Mouse (Mus musculus) spleen, postnatal 36 days (tissue): ENCODE measurements around the gene Arhgdia.
A peak's percentile ranks its signal among the peaks of the same experiment; 100 is the strongest.
"Not testable (repeated sequence)": the region's sequence is repeated elsewhere in the genome, so short reads cannot be mapped to it uniquely, and the experiment has no call there.

Experiments used
- DNase-seq, 2 experiments: peaks; one replicate each; pipeline ENCODE4 v3.0.0; 2022; ENCODE audit warnings: low spot score in 2 of 2, mixed read lengths in 1 of 2

The Arhgdia gene

DNA sequence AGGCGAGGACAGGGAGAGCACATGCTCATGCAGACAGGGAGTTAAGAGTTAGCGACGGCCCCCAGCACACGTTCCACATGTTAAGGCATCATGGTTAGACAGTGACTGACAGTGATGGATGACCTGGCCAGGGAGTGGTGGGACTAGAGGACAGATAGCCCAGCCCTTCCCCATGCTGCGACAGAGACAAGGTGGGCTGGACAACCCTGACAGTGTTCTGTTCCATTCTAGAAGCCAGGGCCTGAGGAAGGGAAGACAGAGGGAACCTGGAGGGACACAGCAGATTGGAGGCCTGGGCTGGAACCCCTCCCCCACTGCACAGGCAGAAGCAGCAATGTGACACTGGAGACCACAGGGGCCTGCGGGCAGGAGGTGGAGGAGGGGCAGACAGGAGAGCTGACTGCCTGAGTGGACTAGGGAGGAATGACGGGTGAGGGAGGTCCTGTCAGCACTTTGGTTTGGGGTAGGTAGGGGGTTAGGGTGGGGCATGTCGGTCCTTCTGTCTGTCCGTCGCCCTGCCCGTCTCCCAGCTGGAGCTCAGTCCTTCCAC is 2.7 kb downstream of the Arhgdia start:
- no peak for DNase-seq

DNA sequence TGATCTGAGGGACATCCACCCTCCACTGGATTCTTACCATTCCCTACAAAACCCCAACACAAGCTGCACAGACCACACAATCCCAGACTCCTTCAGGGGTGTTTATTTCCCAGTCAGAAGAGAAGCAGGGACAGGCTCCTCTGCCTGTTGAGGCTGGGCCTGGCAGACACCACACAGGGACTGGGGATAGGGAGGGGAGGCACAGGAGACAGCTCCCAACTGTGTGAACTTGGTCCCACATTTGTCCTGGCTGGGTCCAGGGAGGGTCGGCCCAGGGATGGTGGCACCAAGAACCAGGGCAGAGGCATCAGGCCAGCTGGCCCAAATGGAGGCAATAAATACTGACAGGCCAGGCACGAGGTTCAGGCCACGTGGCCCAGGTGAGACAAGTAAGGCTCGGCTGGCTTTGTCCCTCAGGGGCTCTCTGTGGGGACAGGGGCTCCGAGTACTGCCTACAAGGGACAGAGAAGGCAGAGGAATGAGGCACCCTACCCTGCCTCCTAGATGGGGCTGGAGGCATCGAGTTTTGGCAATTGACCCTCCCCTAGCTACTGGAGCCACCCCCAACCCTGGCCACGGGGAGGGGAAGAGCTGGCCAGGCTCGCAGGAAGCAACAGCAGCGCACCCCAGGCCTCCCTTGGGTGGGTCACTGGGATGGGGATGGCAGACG is 3.3 kb downstream of the Arhgdia start:
- DNase-seq, result no peak

DNA sequence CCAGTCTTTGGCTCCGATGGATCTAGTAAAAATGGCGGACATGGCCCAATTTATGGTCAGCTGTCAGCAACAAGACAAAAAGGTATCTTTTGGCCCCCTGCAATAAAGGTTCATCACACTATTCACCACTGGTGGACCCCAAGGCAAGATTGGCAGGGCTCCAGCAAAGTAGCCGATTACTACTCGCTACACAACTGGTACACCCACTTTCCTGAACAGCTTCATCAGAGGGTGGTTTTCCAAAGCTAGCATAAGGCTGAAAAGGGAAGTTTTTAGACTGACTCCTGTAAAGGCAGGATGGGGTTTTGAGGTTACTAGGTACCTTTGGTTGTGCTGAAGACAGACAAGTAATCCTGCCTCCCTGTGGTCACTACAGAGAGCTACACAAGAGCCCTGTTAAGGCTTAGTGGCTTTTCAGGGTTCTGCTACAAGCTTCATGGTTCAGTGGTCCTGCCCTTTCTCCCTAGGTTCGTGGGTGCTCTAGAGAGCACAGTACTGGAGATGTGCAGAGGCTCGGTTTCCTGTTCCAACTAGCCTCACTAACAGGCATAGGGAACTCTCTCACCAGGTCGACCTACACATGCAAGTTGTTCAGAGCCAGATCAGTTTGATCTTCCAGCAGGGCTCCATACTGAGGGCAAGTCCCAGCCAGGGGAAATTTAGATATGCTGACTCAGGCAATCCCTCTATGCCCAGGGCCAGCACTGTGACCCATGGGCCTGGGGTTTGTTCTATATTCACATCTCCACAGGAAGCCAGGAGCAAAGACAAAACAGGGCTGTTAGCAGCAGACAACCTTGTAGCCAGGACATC is 4.0 kb downstream of the Arhgdia start:
- peak; percentile 17 to 25 for DNase-seq

DNA sequence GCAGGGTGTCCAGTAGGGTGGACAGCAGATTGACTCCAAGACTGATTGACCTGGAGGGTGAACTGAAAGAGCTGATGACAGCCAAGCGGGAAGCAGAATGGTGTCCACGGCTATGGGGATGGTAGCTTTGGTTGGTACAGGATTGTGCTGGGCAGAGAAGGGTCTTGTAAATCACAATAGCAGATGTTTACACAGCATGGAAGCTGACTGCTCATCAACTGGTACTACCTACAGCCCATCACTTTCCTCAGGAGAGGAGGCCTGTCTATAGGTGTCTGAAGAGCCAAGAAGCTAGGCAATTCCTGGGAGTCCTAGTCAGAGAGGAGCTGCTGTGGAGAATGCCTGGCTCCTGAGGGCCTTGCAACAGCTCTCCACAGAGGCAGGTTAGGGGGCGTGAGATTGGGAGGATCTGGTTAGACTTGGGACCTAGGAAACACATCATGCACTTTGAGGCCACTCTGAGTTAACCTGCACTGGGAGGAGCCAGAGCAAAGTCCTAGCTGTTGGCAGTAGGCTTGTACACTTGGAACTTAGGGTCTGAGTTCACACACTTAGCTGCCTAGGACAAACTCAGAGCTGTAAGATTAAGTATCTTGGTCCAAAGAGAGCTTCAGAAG is 5.0 kb downstream of the Arhgdia start:
- no peak for DNase-seq

DNA sequence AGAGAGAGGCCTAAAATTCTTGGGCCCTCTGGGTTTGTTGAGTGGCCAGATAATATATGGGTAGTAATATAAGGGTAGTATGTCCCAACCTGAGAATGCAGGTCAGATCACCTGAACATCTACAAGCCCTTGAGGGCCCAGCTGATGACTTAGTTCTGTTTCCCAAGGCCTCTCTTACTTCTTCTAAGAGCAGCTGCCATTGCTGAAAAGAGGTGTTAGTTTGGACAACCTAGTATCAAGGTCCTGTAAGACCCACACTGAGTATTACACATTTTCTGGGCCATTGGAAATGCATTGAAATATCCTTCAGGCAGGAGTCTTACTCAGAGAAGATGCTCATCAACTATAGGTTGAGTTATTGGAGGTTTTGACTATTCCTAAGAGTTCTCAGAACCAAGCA is 5.5 kb downstream of the Arhgdia start:
- DNase-seq, result no peak

DNA sequence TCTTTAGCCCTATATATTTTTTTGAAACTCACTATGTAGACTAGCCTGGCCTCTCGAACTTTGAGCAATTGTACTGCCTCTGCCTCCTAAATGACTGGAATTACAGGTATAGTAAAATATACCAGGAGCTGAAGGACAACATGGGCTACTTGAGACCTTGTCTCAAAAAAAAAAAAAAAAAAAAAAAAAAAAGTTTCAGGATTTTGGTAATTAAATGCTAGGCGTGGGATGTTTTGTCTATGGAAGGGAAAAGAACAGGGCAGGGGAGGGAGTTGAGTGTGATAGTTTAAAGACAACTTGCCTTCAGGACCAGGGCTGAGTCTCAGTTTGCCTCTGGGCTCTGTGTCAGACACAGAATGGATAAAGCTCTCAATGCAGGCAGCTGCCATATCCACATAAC is 6.4 kb downstream of the Arhgdia start:
- no peak for DNase-seq

DNA sequence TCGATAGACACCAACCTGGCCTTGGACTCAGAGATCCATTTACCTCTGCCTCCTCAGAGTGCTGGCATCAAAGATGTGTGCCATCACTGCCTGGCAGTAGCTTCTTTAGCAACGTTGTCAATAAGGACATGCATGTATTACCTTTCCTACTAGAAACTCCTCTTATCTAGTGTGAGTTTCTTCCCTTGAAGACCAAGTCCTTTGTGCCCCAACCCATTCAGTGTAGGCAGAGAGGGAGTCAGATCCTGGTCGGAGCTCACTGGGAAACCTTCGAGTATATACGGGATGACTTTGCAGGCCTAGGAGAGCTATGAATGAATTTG is 7.2 kb downstream of the Arhgdia start:
- DNase-seq, result no peak

DNA sequence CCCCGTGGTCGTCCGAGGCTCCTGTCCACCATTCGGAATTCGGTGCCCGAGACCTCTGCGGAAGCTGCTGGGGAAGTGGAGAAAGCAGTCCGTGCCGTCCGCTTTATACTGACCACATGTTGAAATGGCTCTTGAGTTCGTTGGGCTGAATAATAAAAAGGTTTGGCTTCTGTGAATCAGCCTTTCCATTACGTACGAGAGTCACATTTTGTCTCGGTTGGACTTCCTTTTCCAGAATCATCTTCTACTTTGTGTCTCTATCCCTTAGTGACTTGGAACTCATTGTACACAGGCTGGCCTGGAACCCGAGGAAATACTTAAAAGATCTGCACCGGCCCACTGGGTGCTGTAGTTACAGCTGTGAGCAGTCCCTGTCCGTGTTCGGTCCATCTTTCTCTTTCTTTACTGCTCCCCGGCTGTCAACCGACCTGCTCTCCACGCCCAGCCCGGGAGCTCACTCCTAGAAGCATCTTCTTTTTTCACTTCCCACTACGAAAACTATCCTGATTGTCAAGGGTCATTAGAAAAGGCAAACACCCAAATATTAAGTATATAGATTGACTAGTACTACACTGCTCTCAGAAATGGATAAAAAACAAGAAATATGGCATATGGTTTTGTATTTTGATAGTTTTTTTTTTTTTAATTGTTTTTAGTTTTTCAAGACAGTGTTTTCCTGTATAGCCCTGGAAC is 7.7 kb downstream of the Arhgdia start:
- no peak for DNase-seq

DNA sequence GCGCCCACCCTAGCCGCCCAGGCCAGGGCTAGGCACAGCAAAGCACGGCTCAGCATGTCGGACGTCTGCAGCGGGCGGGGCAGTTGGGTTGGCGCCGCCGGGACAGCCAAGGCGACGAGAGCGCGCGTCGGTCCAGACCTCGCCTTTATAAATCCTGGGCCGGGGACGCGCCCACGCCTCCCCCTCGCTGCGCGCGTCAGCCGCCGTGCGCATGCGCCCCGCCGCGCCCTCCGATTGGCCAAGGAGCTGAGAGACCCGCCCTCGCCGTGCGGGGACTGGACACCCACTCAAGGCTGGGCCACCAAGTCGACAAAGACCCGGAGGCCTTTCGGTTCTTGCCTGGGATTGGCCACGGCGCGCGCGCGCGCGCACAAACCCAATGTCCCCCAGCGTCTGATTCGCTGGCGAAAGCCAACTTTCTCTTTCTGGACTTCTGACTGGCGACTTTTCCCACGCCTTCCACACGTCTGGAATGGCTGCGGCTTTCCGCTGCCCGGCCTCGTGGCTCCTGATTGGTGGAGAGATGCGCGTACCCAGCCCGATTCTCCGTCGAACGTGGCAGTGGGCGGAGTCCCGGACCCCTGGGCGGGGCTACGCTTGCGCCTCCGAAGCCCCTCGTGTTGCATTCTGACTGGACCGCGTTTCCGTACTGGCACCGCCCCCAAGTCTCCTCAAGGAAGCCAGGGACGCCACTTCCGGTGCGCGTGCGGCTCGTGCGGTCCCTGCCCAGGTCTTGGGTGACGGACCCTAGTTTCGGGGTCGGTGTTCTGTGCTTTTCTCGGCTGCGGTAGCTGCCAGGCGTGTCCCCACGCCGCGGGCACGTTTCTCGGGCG is 8.5 kb downstream of the Arhgdia start, which contains the start of gene P4hb:
Gene P4hb, minus strand, starts transcription at position 502 of the 833 bp plus-strand sequence.
- peak; percentile 99 for DNase-seq

DNA sequence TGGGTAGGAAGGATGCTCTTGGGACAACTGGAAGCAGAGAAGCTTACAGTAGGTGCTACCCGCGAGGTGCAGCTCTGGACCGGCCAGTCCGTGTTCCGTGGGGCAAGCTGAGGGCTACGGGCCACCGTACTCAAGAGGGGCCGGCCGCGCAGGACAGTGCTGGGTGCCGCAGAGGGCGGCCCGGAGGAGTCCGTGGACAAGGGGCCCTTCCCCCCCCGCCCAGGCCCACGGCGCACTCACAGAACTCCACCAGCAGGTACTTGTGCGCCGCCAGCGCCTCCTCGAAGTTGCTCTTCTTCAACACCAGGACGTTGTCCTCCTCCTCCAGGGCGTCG is 9.0 kb downstream of the Arhgdia start:
- peak in 1 of 2 experiments; percentile 14 for DNase-seq

DNA sequence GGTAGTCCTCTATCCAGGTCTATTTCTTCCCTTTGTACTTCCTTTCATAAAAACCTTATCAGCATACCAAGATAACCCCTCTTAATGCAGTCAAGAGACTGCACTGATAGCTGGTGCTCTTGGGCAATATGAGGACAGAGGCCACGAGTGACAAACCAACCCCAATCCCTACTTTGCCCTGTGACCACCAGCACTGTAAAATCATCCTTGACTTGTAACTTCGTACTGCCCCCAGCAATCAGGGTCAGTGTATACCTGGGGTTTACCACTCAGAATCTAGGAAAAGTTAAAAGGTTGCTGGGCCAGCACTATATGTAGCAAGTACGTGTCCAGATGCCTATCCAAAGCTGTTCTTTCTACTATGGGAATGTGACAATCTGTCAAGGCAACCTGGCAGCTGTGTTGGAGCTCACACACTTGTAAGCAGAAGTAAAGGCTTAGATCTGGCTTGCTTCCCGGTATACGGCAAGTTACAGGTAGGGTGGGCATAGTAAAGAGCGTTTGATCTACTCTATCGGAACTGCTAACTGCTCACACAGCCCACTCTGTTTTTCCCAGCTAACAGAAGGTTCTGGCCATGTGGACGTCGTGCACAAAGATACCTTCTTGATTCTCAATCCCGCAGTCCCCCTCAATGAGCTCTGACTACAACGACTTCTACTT is 9.5 kb downstream of the Arhgdia start:
- DNase-seq, result no peak

DNA sequence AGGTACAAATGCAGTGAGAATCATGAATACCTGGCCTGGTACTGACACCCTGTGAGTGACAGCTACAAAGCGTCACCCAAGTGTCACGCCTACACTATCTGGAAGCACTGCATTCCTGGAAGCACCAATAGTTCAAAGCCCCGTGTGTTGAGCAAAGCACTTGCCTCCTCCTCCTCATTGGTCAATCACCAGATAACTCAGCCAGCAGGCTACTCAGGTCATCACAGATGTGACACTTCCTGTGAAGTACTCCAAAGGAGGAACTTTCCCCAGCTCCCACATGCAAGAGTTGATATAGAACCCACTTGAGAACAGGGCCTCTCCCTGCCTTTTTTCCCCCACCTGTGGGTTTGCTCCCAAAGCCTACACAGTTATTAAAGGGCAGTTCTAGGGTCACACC is 10.3 kb downstream of the Arhgdia start:
- DNase-seq, result no peak

DNA sequence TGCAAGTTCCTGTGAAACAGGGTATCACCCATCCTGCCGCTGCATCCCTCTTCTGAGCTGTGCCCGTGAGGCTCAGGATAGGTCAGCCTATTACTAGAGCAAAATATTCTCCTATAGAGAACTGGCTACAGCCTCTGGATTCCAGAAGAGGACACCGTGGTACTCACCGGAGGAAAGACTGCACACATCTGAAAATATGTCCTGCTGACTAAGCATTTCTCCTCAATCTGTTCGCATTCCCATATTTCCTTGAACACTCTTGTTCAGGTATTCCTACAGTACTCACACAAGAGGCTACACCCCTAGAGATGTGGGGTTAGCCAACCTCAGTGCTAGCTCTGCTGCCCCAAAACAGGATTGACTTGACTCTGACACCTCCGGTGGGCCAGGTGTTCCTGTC is 13.1 kb downstream of the Arhgdia start:
- no peak for DNase-seq

DNA sequence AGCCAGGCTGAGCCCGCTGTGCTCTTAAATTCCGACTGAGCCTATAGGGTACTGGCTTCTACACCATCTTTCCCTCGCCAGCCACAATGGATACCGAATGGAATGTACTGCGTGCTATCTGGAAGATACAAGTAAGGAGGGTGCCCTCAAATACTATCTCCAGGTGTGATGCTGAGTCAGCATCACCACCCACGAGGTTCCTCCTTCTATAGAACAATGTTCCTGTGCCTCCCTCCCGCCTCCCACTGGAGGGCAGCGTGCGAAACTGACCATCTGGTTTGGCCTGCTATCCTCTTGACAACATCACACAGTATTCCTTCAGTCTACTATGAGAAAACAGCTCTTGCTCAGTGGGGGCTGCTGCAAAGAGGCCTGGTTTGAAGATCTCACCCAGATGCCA is 16.3 kb downstream of the Arhgdia start:
- no peak for DNase-seq

DNA sequence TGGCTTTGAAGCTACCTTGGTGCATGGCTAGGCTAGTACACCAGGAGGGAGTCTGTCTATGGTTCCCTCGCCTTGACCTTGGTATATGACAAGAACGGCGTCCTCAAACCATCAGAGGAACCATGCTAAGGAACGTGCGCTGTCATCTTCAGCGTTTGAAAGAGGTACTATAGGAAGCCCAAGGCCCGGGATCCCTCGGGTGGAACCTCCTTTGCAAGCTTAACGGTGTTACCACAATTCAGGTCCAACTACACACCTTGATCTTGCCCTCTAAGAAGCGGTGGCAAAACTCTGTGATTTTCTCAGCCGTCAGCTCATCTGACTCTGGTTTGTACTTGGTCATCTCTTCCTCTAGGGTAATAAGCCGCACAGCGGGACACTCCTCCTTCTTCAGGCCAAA is 18.5 kb downstream of the Arhgdia start:
- DNase-seq, result no peak

DNA sequence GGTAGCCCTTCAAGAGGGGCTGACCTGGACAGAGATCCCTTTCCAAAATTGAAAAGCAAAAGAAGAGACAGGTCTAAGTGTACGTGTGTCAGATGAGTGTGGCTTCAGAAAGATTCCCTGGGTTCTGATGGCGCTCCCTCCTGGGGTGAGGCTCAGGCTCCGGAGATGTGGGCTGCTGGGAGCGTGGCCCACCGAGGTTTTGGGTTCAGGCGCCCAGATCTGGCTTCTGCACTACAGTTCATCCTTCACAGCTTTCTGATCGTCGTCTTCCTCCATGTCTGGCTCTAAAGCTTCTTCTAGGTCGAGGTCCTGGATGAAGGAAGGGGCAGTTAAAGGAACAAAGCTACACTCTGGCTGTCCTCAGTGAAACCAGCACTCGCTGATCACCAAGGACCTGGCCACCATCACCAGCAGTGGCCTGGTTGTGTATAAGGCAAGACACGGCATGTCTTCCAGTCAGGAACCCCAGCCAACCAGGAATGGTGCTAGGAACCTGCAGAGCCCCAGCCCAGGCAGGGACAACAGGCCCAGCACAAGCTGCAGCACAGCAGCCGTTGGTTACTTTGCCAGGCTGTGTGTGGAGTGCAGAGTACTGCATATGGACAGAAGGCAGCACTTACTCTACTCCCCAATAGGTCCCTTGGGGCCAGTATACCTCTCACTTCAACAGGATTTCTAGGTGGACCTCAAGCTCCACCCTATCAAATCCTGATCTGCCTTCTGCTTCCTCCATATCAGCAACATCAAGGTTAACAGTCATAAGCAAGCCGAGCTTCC is 20.3 kb downstream of the Arhgdia start:
- no peak for DNase-seq

DNA sequence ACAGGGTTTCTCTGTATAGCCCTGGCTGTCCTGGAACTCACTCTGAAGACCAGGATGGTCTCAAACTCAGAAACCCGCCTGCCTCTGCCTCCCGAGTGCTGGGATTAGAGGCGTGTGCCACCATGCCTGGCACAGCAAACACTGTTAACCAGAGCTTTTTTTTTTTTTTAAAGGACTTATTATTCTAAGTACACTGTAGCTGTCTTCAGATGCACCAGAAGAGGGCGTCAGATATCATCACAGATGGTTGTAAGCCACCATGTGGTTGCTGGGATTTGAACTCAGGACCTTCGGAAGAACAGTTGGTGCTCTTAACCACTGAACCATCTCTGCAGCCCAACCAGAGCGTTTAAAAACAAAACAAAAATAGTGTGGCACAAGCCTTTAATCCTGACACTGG is 22.6 kb downstream of the Arhgdia start:
- not testable (repeated sequence) for DNase-seq

DNA sequence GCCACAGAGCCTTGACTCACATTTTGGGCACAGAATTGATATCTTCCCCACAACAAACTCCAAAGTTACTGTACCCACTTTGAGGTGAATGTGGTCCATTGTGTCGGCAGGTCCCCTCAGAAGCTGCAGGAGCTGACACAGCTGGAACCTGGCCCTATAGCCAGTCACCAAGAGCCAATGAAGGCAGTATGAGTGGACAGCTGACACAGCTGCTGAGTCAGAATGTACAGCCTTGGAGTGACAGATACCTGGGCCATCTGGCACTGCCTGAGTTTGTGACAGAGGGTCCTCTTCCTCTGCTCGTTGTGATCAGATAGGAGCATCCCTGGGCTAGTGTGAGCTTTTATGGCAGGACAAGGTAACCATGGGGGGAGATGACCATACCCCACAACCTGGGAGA is 26.2 kb downstream of the Arhgdia start:
- DNase-seq, result no peak

DNA sequence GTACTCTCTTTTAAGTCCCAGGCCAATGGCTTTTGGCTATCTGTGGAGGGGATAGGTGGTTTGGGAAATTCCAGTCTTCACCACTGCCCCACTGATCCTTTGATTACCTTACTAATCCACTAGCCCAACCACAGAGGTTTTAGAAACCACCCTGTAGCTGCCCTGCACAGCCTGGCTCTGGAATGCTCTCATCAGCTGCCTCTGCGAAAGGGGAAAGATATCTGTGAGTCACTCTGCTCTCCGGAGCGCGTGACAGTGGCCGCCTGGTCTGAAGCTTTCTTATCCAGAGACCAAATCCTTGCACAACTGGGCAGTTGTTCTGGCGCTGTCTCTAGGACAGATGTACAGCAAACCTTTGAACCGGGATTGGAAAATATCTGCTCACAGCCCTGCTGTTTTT is 26.6 kb downstream of the Arhgdia start:
- no peak for DNase-seq

DNA sequence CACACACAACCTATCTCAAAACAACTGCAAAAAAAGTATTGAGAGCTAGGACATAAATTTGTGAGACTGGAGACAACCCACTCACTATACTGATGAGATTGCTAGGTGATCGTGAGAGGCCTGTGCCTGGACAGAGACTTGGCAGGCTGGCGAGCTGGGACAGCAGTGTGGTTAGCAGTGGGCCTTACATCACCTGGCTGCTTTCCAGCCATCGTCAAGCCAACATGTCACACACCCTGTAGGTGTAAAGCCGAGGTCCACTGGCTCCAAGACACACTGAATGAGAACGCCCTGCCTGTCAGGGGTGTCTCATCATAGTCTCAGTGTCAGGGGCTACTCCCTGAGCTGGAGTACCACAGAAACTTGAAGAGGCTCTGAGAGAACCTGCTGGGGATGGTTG is 28.7 kb downstream of the Arhgdia start:
- no peak for DNase-seq
